Mouse (Mus musculus) central nervous system, embryonic 18 days (tissue): ENCODE results near the gene Gldc. TPM values are rescaled to one million over a fixed set of nuclear protein-coding genes. Genes with fewer than 3 reads are reported as not detected.

Source experiments
- polyA plus RNA-seq: library from polyadenylated mRNA; depleted of rRNA; stranded (reverse); fragments of >200 nt; gene quantifications from 2 replicates; pipeline ENCODE4 v1.2.3, GENCODE M21; 2012; rRNA removed

Gldc gene
- polyA plus RNA-seq = 9.0 and 10.5 TPM in 2 replicates

GRCm38 (mm10) chr19:30174919-30175571 lies at the start of gene Gldc:
TSS of gene Gldc (minus strand) at chr19:30175429.

Other genes starting within 250 kb of the Gldc start
- gene Trpd52l3, start 171.6 kb downstream of the Gldc start, polyA plus RNA-seq = not detected in 2 replicates
- 116 and 125 TPM in 2 replicates for gene Uhrf2, start 144.9 kb downstream of the Gldc start, polyA plus RNA-seq
- not detected in 2 replicates for gene Mbl2, start 57.5 kb upstream of the Gldc start, polyA plus RNA-seq